Mouse (Mus musculus) cerebellum, adult 9-11 months (tissue): ENCODE results near the gene Dysf.

ENCODE experiments used
- DNase-seq: peaks from one replicate; pipeline ENCODE4 v3.0.0; 2022

The Dysf gene

DNA sequence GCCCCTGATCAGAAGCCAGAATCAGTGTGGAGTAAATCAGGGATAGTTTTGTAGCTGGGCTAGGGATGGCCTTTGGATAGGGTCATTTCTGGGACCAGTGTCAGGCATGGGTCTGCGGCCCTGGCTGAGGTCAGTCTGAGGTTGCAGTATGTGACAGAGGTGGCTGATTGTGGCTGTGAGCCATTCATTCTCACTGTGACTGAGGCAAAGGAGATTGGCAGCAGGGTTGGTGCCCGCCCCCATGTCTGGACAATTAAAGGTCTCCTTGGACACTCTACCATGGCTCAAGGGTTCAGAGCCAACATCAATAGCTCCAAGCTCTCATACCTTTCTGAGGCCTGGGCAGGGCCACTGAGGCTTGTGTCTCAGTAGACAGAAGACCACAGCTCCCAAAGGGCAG, 227.0 kb downstream of the Dysf start:
- DNase-seq = no peak

DNA sequence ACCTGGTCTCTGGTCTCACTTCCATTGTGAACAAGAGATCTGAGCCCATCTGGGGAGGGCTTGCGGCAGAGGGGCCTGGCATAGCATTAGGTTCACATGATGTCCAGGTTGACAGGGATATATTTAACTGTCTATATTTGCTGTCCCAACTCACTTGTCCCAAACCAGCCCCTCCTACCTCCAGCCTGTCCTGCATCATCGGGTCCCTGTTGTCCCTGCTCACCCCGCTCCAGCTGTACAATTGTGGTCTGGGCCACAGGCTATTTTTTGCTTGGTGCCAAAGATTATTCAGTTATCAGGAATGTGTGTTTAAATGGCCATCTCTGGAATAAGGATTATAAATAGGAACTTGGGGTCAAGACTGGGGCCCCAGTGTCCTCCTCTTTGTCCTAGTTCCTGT, 235.0 kb downstream of the Dysf start:
- no peak for DNase-seq

DNA sequence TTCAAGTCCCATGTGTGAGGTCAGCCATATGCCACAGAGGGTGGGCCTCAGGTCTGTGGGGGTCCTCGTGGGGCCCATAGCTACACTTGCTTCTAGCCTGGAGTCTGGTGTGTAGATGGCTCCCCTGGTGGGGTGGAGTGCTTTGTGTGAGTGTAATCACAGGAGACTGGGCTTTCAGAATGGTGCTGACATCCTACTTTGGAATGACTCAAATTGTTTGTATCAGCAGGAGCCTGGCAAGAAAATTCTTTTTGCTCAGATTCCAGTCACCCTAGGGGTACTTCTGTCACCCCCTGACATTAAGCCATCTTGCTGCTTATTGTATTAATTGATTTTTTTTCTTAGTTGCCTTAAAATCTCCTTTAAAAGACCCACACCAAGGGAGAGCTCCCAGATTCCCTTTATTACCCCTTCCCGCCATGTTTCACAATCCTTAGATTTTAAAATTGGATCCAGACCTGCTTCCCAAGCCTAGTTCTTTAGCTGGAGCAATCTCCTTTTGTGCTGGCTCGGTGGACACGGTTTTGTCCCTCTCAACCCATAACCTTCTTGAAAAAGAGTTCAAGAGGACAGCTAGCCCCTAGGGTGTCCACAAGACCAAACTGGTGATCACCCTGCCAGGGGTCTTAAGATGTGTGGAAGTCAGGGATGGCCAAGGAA, 237.8 kb downstream of the Dysf start:
- DNase-seq = no peak

DNA sequence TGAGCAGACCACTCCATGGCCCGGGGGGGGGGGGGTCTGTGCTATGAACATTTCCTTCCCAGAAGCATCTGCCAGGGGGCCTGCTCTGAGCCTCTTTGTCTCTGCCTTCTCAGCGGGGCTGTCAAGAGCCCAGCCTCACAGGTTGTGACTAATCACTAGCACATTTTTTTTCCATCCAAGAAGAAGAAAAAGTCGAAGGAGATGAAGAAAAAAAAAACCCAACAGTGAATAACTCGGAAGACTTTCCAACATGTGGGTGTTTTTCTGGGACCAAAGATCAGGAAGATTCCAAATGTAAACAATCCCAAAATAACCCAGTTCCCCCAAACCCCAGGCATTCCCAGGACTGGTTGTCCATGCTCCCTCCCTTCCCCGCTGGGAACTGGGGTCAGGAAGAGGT, 238.6 kb downstream of the Dysf start:
- no peak for DNase-seq
